Mouse (Mus musculus) 3134 (cell line): Measurements from ENCODE around the gene Ltb.

Experiments
- DNase-seq: peaks from one replicate; pipeline ENCODE4 v3.0.0-alpha.2; 2011; ENCODE audit warnings: low spot score; ENCODE audit not compliant: insufficient read length; ENCODE audit errors: extremely low read depth

Ltb gene

GRCm38 (mm10) chr17:35190096-35190495 is 4.1 kb upstream of the Ltb start:
- no peak for DNase-seq

GRCm38 (mm10) chr17:35191723-35192122 is 2.5 kb upstream of the Ltb start:
- DNase-seq = no peak

GRCm38 (mm10) chr17:35192924-35193323 is 1.3 kb upstream of the Ltb start:
- no peak for DNase-seq

GRCm38 (mm10) chr17:35194844-35195630 is 798 bp downstream of the Ltb start:
- DNase-seq = no peak

- no peak for DNase-seq
Observed at GRCm38 (mm10) chr17:35195631-35196320, 1.5 kb downstream of the Ltb start.

GRCm38 (mm10) chr17:35196321-35196641 is 2.0 kb downstream of the Ltb start:
- DNase-seq = no peak

GRCm38 (mm10) chr17:35197126-35197525 is 2.9 kb downstream of the Ltb start:
- DNase-seq = no peak

GRCm38 (mm10) chr17:35198029-35198428 is 3.8 kb downstream of the Ltb start:
- no peak for DNase-seq

GRCm38 (mm10) chr17:35198946-35199345 is 4.7 kb downstream of the Ltb start:
- no peak for DNase-seq

GRCm38 (mm10) chr17:35200398-35200797 is 6.2 kb downstream of the Ltb start:
- DNase-seq = peak; percentile 40

GRCm38 (mm10) chr17:35201128-35201527 is 6.9 kb downstream of the Ltb start:
- no peak for DNase-seq

- no peak for DNase-seq
Observed at GRCm38 (mm10) chr17:35201787-35202186, 7.5 kb downstream of the Ltb start, which contains the start of gene Tnf. Gene Tnf (minus strand): TSS chr17:35202007.

GRCm38 (mm10) chr17:35202442-35202841 is 8.2 kb downstream of the Ltb start:
- no peak for DNase-seq

- DNase-seq = no peak
Observed at GRCm38 (mm10) chr17:35204494-35205379, 10.5 kb downstream of the Ltb start, which contains the start of gene Lta. Gene Lta (minus strand): TSS chr17:35205351.

GRCm38 (mm10) chr17:35205380-35205769 is 11.1 kb downstream of the Ltb start:
- no peak for DNase-seq

- no peak for DNase-seq
Observed at GRCm38 (mm10) chr17:35209785-35210535, 15.7 kb downstream of the Ltb start.

GRCm38 (mm10) chr17:35210593-35210992 is 16.4 kb downstream of the Ltb start:
- no peak for DNase-seq

GRCm38 (mm10) chr17:35213071-35213470 is 18.8 kb downstream of the Ltb start:
- DNase-seq = no peak

GRCm38 (mm10) chr17:35218516-35219193 is 24.4 kb downstream of the Ltb start:
- DNase-seq = no peak

- DNase-seq = no peak
Observed at GRCm38 (mm10) chr17:35219601-35220041, 25.4 kb downstream of the Ltb start.
